Mouse (Mus musculus) midbrain, postnatal 0 days (tissue): ENCODE data around the gene B4galt1. TPM values are rescaled to one million over a fixed set of nuclear protein-coding genes. Genes with fewer than 3 reads are reported as not detected.

Experiments
- ATAC-seq: fragments of 200-750 bp; cut with Nextera tagmentation; 2 replicates; pipeline ENCODE4 v1.8.0; 2017; ENCODE audit warnings: moderate number of reproducible peaks, mild to moderate bottlenecking, moderate TSS enrichment, moderate library complexity; ENCODE audit not compliant: low FRiP score
- DNase-seq: peaks from one replicate; pipeline ENCODE4 v3.0.0-alpha.2; 2015; ENCODE audit warnings: low spot score
- H3K27ac ChIP-seq: fragments of 300-500 bp; sonication (generic); 2 replicates; pipeline ENCODE4 v1.5.1; 2014; ENCODE audit warnings: low read depth, mild to moderate bottlenecking, low read length, mixed read lengths
- H3K27me3 ChIP-seq: fragments of 300-500 bp; sonication (generic); 2 replicates; pipeline ENCODE4 v1.6.1; 2014; ENCODE audit warnings: low read length, control low read depth, mixed read lengths; ENCODE audit not compliant: insufficient read depth
- H3K36me3 ChIP-seq: fragments of 300-500 bp; sonication (generic); 2 replicates; pipeline ENCODE4 v1.6.1; 2014; ENCODE audit warnings: low read length, control low read depth, mixed read lengths; ENCODE audit not compliant: insufficient read depth
- H3K4me1 ChIP-seq: fragments of 300-500 bp; sonication (generic); 2 replicates; pipeline ENCODE4 v1.6.1; 2014; ENCODE audit warnings: mild to moderate bottlenecking, control low read depth, antibody characterized with exemption, low read length, mixed read lengths; ENCODE audit not compliant: insufficient read depth
- H3K4me2 ChIP-seq: fragments of 300-500 bp; sonication (generic); 2 replicates; pipeline ENCODE4 v1.6.1; 2014; ENCODE audit warnings: low read depth, mild to moderate bottlenecking, low read length, mixed read lengths; ENCODE audit not compliant: poor library complexity, severe bottlenecking
- H3K4me3 ChIP-seq: fragments of 300-500 bp; sonication (generic); 2 replicates; pipeline ENCODE4 v1.5.1; 2014; ENCODE audit warnings: low read depth, mild to moderate bottlenecking, low read length, moderate library complexity
- H3K9ac ChIP-seq: fragments of 300-500 bp; sonication (generic); replicated peaks from 2 replicates; pipeline ENCODE4 v1.6.1; 2014; ENCODE audit warnings: mild to moderate bottlenecking, low read length, moderate library complexity, mixed read lengths; ENCODE audit not compliant: poor library complexity, severe bottlenecking
- H3K9me3 ChIP-seq: fragments of 300-500 bp; sonication (generic); 2 replicates; pipeline ENCODE4 v1.6.1; 2016; ENCODE audit warnings: low read length, control low read depth
- CTCF ChIP-seq: IDR thresholded peaks from 2 replicates; pipeline ENCODE4 v1.5.1; 2016; ENCODE audit warnings: antibody characterized with exemption, mild to moderate bottlenecking
- WGBS: fragments of 180-500 bp; shearing (Covaris S2); extraction: QIAGEN DNeasy Blood & Tissue Kit; methylation state at CpG from one replicate; pipeline ENCODE4 v1.1.7; 2014; 5-methylcytosine and 5-hydroxymethylcytosine counted together
- polyA plus RNA-seq: library from polyadenylated mRNA; unstranded; fragments of >200 nt; fragmentation: Nextera tagmentation; extraction: Ambion mirVana; gene quantifications from 2 replicates; pipeline ENCODE4 v1.2.1, GENCODE M21; 2015
- total RNA-seq: library from RNA; depleted of rRNA; stranded (reverse); fragments of >200 nt; gene quantifications from 2 replicates; pipeline ENCODE4 v1.2.3, GENCODE M21; 2014

The B4galt1 gene
- total and polyA plus RNA-seq, 2 experiments from 2014 or later = 5.8 to 10.0 TPM

GRCm38 (mm10) chr4:40895118-40895517 is 41.3 kb upstream of the B4galt1 start:
- no peak overlapping the region for H3K4me3 ChIP-seq
- H3K27me3 ChIP-seq = no peaks in the 10 kb centered on the region
- WGBS = 91% methylated on average over 3 of the region's 3 CpGs
- H3K9me3 ChIP-seq = no peaks in the 10 kb centered on the region
- H3K9ac ChIP-seq = no peak overlapping the region
- no peaks in the 10 kb centered on the region for H3K4me1 ChIP-seq
- no peak for DNase-seq
- H3K4me2 ChIP-seq = no peak overlapping the region
- no peaks in the 10 kb centered on the region for H3K36me3 ChIP-seq
- H3K27ac ChIP-seq = no peak overlapping the region
- no peak for ATAC-seq
- no peak for TF ChIP-seq CTCF

- no peak for TF ChIP-seq CTCF
- Histone ChIP-seq H3K9me3 (no peaks in the 10 kb centered on the region), H3K4me3 (no peak overlapping the region), H3K9ac (no peak overlapping the region), H3K36me3 (no peaks in the 10 kb centered on the region), H3K4me2 (no peak overlapping the region), H3K4me1 (no peaks in the 10 kb centered on the region), H3K27me3 (no peaks in the 10 kb centered on the region), H3K27ac (no peak overlapping the region)
- ATAC-seq (no peak), DNase-seq (no peak)
- 77% methylated on average over 5 of the region's 5 CpGs for WGBS
Measured at GRCm38 (mm10) chr4:40891206-40891605, 37.4 kb upstream of the B4galt1 start.

DNA sequence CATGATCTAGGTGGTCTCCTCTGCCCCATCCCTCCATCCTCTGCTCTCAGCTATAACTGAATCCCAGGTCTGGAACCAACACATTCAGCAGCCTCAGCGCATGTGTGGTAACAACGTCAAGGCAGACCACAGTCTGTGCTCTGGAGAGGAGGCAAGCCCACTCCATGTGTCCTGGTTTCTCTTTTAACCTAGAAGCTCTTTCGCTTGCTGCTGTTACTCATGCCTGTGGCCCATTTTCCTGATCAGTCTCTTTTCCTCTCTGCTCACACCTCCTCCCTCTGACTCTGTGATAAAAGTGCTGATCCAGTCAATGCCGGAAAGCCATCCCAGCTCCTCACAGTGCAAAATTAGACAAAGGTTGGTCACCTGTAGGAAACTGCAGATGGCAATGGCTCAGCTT is 36.2 kb upstream of the B4galt1 start:
- no peak for TF ChIP-seq CTCF
- no peaks in the 10 kb centered on the region for H3K9me3 ChIP-seq
- no peak overlapping the region for H3K4me3 ChIP-seq
- H3K9ac ChIP-seq = no peak overlapping the region
- DNase-seq (no peak), ATAC-seq (no peak)
- no peaks in the 10 kb centered on the region for H3K4me1 ChIP-seq
- H3K27me3 ChIP-seq = no peaks in the 10 kb centered on the region
- no peak overlapping the region for H3K27ac ChIP-seq
- no peaks in the 10 kb centered on the region for H3K36me3 ChIP-seq
- WGBS = 82% methylated on average over 4 of the region's 4 CpGs
- no peak overlapping the region for H3K4me2 ChIP-seq

DNA sequence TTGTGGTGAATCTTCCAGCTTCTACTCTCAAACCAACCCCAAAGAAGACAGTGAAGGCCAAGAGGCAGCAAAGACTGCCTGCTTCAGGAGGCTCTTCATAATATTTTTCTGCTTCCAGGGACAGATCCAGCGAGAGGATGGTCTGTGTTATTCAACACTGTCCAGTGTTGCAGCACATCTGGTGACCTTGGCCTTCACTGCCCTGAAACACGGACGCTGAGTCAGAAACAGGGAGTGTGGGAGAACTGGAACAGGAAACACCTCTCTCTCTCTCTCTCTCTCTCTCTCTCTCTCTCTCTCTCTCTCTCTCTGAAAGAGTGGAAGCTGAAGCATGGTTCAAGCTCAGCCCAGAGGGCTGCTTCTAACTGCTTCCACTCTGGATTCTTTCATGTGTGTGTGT is 35.4 kb upstream of the B4galt1 start:
- no peak for DNase-seq
- Histone ChIP-seq H3K27ac (no peak overlapping the region), H3K27me3 (no peaks in the 10 kb centered on the region), H3K4me2 (no peak overlapping the region), H3K9ac (no peak overlapping the region), H3K9me3 (no peaks in the 10 kb centered on the region), H3K4me1 (no peaks in the 10 kb centered on the region), H3K4me3 (no peak overlapping the region), H3K36me3 (no peaks in the 10 kb centered on the region)
- TF ChIP-seq CTCF = no peak
- 72% methylated on average over 3 of the region's 3 CpGs for WGBS
- ATAC-seq = no peak

- TF ChIP-seq CTCF = no peak
Measured at GRCm38 (mm10) chr4:40888839-40889238, 35.0 kb upstream of the B4galt1 start.

DNA sequence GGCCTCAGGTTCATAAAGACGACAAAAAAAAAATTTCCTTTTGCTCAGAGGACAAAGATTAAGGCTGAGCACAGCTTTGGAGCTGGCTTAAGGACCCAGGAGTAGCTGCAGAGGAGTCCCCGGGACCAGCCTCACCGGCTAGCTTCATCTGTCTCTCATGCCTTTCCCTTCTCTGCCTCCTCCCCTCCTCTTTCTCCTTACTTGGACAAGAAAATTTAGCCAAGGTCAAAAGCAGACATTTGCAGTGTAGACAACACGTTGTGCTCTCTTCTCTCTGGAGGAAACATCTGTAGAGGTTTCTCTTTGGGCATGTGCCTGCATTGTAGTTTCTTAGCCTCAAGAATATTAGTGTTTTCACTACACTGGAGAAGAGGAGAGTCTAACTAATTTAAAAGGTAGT is 32.1 kb upstream of the B4galt1 start:
- Histone ChIP-seq H3K27me3 (no peaks in the 10 kb centered on the region), H3K9ac (no peak overlapping the region), H3K4me2 (no peak overlapping the region), H3K4me1 (no peaks in the 10 kb centered on the region), H3K4me3 (no peak overlapping the region), H3K27ac (no peak overlapping the region), H3K36me3 (no peaks in the 10 kb centered on the region), H3K9me3 (no peaks in the 10 kb centered on the region)
- TF ChIP-seq CTCF = no peak
- no peak for ATAC-seq
- no peak for DNase-seq
- WGBS = 72% methylated on average over 4 of the region's 4 CpGs

More at GRCm38 (mm10) chr4:40888839-40889238, 35.0 kb upstream of the B4galt1 start:
- Histone ChIP-seq H3K9ac (no peak overlapping the region), H3K36me3 (no peaks in the 10 kb centered on the region), H3K27ac (no peak overlapping the region), H3K4me3 (no peak overlapping the region), H3K9me3 (no peaks in the 10 kb centered on the region), H3K27me3 (no peaks in the 10 kb centered on the region), H3K4me2 (no peak overlapping the region), H3K4me1 (no peaks in the 10 kb centered on the region)
- 85% methylated on average over 11 of the region's 11 CpGs for WGBS
- ATAC-seq = no peak
- DNase-seq = no peak
